In the genomic region with DNA sequence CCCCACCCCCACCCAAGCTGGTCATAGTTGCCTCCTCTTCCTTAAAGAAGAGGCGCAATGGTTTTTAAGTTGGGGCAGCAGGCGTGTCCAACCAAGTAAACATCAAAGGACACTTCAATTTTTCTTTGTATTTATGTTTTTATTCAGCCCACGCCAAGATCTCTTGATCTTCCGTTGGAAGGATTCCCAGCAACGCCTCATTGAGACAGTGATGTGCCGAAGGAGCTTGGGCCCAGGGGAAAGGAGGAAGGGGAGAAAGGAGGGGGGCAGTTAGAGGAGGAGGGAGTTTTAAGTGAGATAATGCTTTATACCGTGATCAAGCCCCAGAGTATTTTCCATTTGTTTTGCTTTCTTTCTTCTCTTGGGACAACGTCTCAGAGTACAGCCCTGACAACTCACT, we compare ENCODE assay signal across 24 mouse cellular contexts.
"Had no signal": no experiment of that assay in that cellular context is flagged by ENCODE, and none has a peak within 500 bp of the region (broad histone marks: within the 10 kb centered on the region; RNA-seq: fewer than 3 reads in every experiment).

No protein-coding gene starts in this region.

- DNase-seq: gastrocnemius, postnatal 10 days; gastrocnemius, postnatal 25 days; heart, adult 18-20 months; heart, postnatal 10 days; heart, postnatal 4 days; kidney, adult 18-20 months; kidney, adult 8-10 months; kidney, postnatal 14 days; kidney, postnatal 4 days; liver had no signal

- H3K27ac ChIP-seq: heart, embryonic 10.5 days; hindbrain, embryonic 10.5 days; hindbrain, embryonic 12.5 days; hindbrain, embryonic 14.5 days; intestine, embryonic 15.5 days; layer of hippocampus, adult 2 months; left cerebral cortex, adult 2 months; limb, embryonic 10.5 days; limb, embryonic 12.5 days had no signal

- ATAC-seq: hindbrain, embryonic 16.5 days; inflammation-experienced regulatory T-cells, adult 6 months; intestine, embryonic 15.5 days; intestine, postnatal 0 days had no signal

- H3K4me3 ChIP-seq: heart, embryonic 10.5 days; heart, embryonic 12.5 days; hindbrain, embryonic 10.5 days; hindbrain, embryonic 12.5 days; intestine, embryonic 15.5 days; layer of hippocampus, adult 2 months; left cerebral cortex, adult 2 months; limb, embryonic 10.5 days; limb, embryonic 12.5 days had no signal

- H3K9me3 ChIP-seq: heart, embryonic 10.5 days; hindbrain, embryonic 12.5 days; intestine, embryonic 15.5 days; limb, embryonic 10.5 days had no signal

- H3K4me2 ChIP-seq: heart, embryonic 12.5 days; hindbrain, embryonic 12.5 days; hindbrain, embryonic 14.5 days; intestine, embryonic 15.5 days; limb, embryonic 12.5 days; liver, embryonic 11.5 days had no signal

- H3K36me3 ChIP-seq: hindbrain, embryonic 12.5 days had no signal

- H3K9ac ChIP-seq: heart, embryonic 12.5 days; hindbrain, embryonic 12.5 days; hindbrain, embryonic 14.5 days; intestine, embryonic 15.5 days; limb, embryonic 12.5 days had no signal

- H3K4me1 ChIP-seq: intestine, embryonic 15.5 days had no signal

- H3K27me3 ChIP-seq: heart, embryonic 12.5 days; hindbrain, embryonic 12.5 days; intestine, embryonic 15.5 days; limb, embryonic 12.5 days had no signal
